ENCODE assay signal across 8 mouse cellular contexts in genomic region chr10:59295241-59295811, GRCm38 (mm10). TPM values are rescaled to one million over a fixed set of nuclear protein-coding genes. Genes with fewer than 3 reads are reported as not detected.
A peak's percentile ranks its signal among the peaks of the same experiment; 100 is the strongest.
DNase-seq lines count a peak whose midpoint lies in the region; ATAC-seq and TF ChIP-seq lines count a peak whose summit lies in the region.

No protein-coding gene starts in this region.

- no peak overlapping the region for H3K27ac ChIP-seq in kidney, embryonic 15.5 days
- H3K27ac ChIP-seq in forebrain, embryonic 15.5 days (replicated peaks) = no peak overlapping the region
- no peak overlapping the region for H3K27ac ChIP-seq in kidney, adult 2 months (ENCODE audit: insufficient read depth, low read depth, low read length)
- H3K27ac ChIP-seq in liver, adult 2 months (replicated peaks; ENCODE audit: insufficient read depth, low read depth, low read length) = no peak overlapping the region

- no peaks in the 10 kb centered on the region for H3K79me2 ChIP-seq in liver, adult 2 months (ENCODE audit: control insufficient read depth, insufficient read depth, low read length)

- no peak overlapping the region for H3K4me2 ChIP-seq in kidney, embryonic 15.5 days
- H3K4me2 ChIP-seq in forebrain, embryonic 15.5 days (replicated peaks) = no peak overlapping the region

- 0 out of 2 replicates have a peak, but pooled peaks cover 2% of the 10 kb centered on the region for H3K27me3 ChIP-seq in kidney, embryonic 15.5 days
- no peaks in the 10 kb centered on the region for H3K27me3 ChIP-seq in forebrain, embryonic 15.5 days
- H3K27me3 ChIP-seq in kidney, adult 2 months (replicated peaks; ENCODE audit: control insufficient read depth, insufficient read depth, low read length) = no peaks in the 10 kb centered on the region
- H3K27me3 ChIP-seq in liver, adult 2 months (ENCODE audit: control insufficient read depth, insufficient read depth, low read length) = no peaks in the 10 kb centered on the region
- H3K27me3 ChIP-seq in splenic B cell, adult 2 months (ENCODE audit: control insufficient read depth, insufficient read depth, low read length, poor library complexity, severe bottlenecking) = no peaks in the 10 kb centered on the region

- no peak for ATAC-seq in kidney, embryonic 15.5 days (replicated peaks; ENCODE audit: low FRiP score)
- 0 out of 2 replicates have a peak, but pooled peaks have one; percentile 23 for ATAC-seq in forebrain, embryonic 15.5 days (replicated peaks)

- no peak for TF ChIP-seq POLR2A in kidney, adult 2 months (IDR thresholded peaks at IDR 0.05; ENCODE audit: low read depth, low read length)
- TF ChIP-seq POLR2A in liver, adult 2 months (IDR thresholded peaks at IDR 0.05; ENCODE audit: extremely low read depth, insufficient read depth, low read length) = no peak

- no peaks in the 10 kb centered on the region for H3K9me3 ChIP-seq in kidney, embryonic 15.5 days (replicated peaks)
- H3K9me3 ChIP-seq in forebrain, embryonic 15.5 days = no peaks in the 10 kb centered on the region

- no peaks in the 10 kb centered on the region for H3K36me3 ChIP-seq in kidney, embryonic 15.5 days
- no peaks in the 10 kb centered on the region for H3K36me3 ChIP-seq in forebrain, embryonic 15.5 days
- H3K36me3 ChIP-seq in kidney, adult 2 months (ENCODE audit: control insufficient read depth, insufficient read depth, low read length) = no peaks in the 10 kb centered on the region
- H3K36me3 ChIP-seq in liver, adult 2 months (ENCODE audit: control insufficient read depth, insufficient read depth, low read length) = no peaks in the 10 kb centered on the region
- no peaks in the 10 kb centered on the region for H3K36me3 ChIP-seq in splenic B cell, adult 2 months (ENCODE audit: control insufficient read depth, insufficient read depth, low read length, poor library complexity, severe bottlenecking)

- whole genome bisulfite sequencing in kidney, embryonic 15.5 days = 62% methylated on average over 8 of the region's 8 CpGs
- 65% methylated on average over 8 of the region's 8 CpGs for WGBS in forebrain, embryonic 15.5 days
- WGBS in kidney, adult 2 months = 48% methylated on average over 8 of the region's 8 CpGs
- WGBS in liver, adult 2 months = 40% methylated on average over 8 of the region's 8 CpGs

- DNase-seq in kidney, adult 11 months = peak; percentile 71
- peak; percentile 53 for DNase-seq in c-Kit-positive CD71-negative TER-119-negative erythroid progenitor cells, embryonic 14.5 days (ENCODE audit: low read depth)
- DNase-seq in kidney, adult 2 months = peak; percentile 78
- peak; percentile 74 for DNase-seq in liver, adult 2 months (ENCODE audit: extremely low read depth, low read depth, low spot score)
- peak; percentile 84 for DNase-seq in naive thymus-derived CD4-positive, alpha-beta T cell, adult 2 months (ENCODE audit: low read depth)
- peak; percentile 80 for DNase-seq in splenic B cell, adult 2 months (ENCODE audit: low read depth, low spot score)

- H3K9ac ChIP-seq in kidney, embryonic 15.5 days = no peak overlapping the region
- H3K9ac ChIP-seq in forebrain, embryonic 15.5 days (replicated peaks) = no peak overlapping the region
- H3K9ac ChIP-seq in liver, adult 2 months (ENCODE audit: low read depth, low read length) = no peak overlapping the region

- peak; percentile 98 for TF ChIP-seq CTCF in kidney, adult 2 months (conservative IDR thresholded peaks at IDR 0.05; ENCODE audit: insufficient read depth, insufficient read length, low read depth, low read length)
- peak; percentile 98 for TF ChIP-seq CTCF in liver, adult 2 months (IDR thresholded peaks at IDR 0.05; ENCODE audit: low read depth, low read length)

- H3K4me1 ChIP-seq in kidney, embryonic 15.5 days = no peaks in the 10 kb centered on the region
- no peaks in the 10 kb centered on the region for H3K4me1 ChIP-seq in forebrain, embryonic 15.5 days
- H3K4me1 ChIP-seq in kidney, adult 2 months (ENCODE audit: control insufficient read depth, insufficient read depth, low read length) = no peaks in the 10 kb centered on the region
- H3K4me1 ChIP-seq in liver, adult 2 months (ENCODE audit: control insufficient read depth, insufficient read depth, low read length) = no peaks in the 10 kb centered on the region

- no peak overlapping the region for H3K4me3 ChIP-seq in kidney, embryonic 15.5 days (replicated peaks)
- H3K4me3 ChIP-seq in forebrain, embryonic 15.5 days = no peak overlapping the region
- no peak overlapping the region for H3K4me3 ChIP-seq in kidney, adult 2 months (ENCODE audit: insufficient read depth, low read depth, low read length)
- no peak overlapping the region for H3K4me3 ChIP-seq in liver, adult 2 months (ENCODE audit: insufficient read depth, low read depth, low read length)

RNA-seq across cellular contexts. Expression of gene P4ha1, which starts 27.8 kb away (rescaled TPM):
- polyA plus RNA-seq in kidney, embryonic 15.5 days (2015; fragmentation: Nextera tagmentation; extraction: Ambion mirVana) = 68.4 TPM in 2 replicates
- 29.9 and 34.7 TPM in 2 replicates for polyA plus RNA-seq in forebrain, embryonic 15.5 days (2015; fragmentation: Nextera tagmentation; extraction: Ambion mirVana)
- polyA plus RNA-seq in kidney, adult 2 months (2012; rRNA removed) = 20.4 and 22.7 TPM in 2 replicates
- total RNA-seq in liver, adult 2 months (2014; rRNA removed) = 6.4 and 9.1 TPM in 2 replicates
- polyA plus RNA-seq in liver, adult 2 months (2012; rRNA removed) = 3.0 and 4.7 TPM in 2 replicates
